Mouse (Mus musculus) megakaryocyte, embryonic 14.5 days (primary cell): ENCODE measurements around the gene Phf13. TPM values are rescaled to one million over a fixed set of nuclear protein-coding genes. Genes with fewer than 3 reads are reported as not detected.

ENCODE experiments used
- H3K27me3 ChIP-seq: replicated peaks from 2 replicates; pipeline ENCODE3; 2012; ENCODE audit warnings: inconsistent platforms
- H3K36me3 ChIP-seq: replicated peaks from 2 replicates; pipeline ENCODE3; 2012; ENCODE audit warnings: low read length, inconsistent platforms, mixed read lengths
- H3K4me1 ChIP-seq: 2 replicates; pipeline ENCODE4 v1.6.1; 2012; ENCODE audit warnings: inconsistent platforms
- H3K4me3 ChIP-seq: replicated peaks from 2 replicates; pipeline ENCODE3; 2012; ENCODE audit warnings: moderate library complexity, mild to moderate bottlenecking, inconsistent platforms
- H3K9me3 ChIP-seq: 2 replicates; pipeline ENCODE4 v1.6.1; 2012; ENCODE audit warnings: inconsistent platforms
- FLI1 ChIP-seq: IDR thresholded peaks from 2 replicates; pipeline ENCODE4 v1.6.1; 2012; ENCODE audit warnings: low read length, inconsistent platforms, mixed read lengths
- GATA1 ChIP-seq: IDR thresholded peaks from 3 replicates; pipeline ENCODE4 v1.6.1; 2012; ENCODE audit warnings: mixed read lengths, low read length, inconsistent platforms, borderline replicate concordance
- polyA plus RNA-seq: library from polyadenylated mRNA; stranded (reverse); fragments of >175 nt; gene quantifications from 2 replicates; pipeline ENCODE4 v1.2.3, GENCODE M21; 2012; ENCODE audit warnings: low replicate concordance; ENCODE audit not compliant: insufficient read depth

The Phf13 gene
- polyA plus RNA-seq, 1 experiment: 3.9 TPM

DNA sequence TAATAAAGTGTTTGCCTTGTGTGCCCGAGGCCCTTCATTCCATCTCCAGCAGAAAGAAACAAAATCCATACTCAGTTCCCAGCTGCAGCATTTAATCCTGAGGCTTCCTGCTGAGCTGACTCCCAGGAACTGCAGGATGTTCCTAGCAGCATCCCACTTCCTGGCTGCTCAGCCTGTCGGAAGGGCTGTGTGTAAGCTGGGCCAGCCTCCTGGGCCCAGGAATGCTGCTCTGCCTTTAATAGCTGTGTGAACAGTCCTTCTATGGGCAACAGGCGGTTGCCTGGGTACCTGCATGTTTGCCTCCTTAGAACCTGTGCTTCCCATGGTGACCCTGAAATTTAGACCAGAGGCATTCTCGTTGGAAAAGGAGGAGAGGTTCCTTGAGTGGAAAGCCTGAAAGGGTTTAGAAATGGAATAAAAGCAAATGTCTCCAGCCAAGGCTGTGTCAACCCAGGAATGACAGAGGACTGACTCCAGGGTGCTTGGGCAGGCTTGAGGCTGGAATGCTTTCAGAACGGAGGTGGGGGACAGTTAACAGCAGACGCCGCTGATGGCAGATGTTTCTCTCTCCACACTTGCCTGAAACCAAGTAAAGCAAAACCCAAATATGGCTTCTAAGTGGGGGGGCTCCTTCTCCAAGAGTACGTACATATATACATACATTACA is 11.6 kb upstream of the Phf13 start:
- Histone ChIP-seq H3K4me3 (peak overlapping the region; percentile 94), H3K36me3 (peaks cover 20% of the 10 kb centered on the region), H3K27me3 (peaks cover 3% of the 10 kb centered on the region), H3K4me1 (peaks cover 64% of the 10 kb centered on the region), H3K9me3 (no peaks in the 10 kb centered on the region)
- TF ChIP-seq FLI1 (no peak), GATA1 (no peak)

DNA sequence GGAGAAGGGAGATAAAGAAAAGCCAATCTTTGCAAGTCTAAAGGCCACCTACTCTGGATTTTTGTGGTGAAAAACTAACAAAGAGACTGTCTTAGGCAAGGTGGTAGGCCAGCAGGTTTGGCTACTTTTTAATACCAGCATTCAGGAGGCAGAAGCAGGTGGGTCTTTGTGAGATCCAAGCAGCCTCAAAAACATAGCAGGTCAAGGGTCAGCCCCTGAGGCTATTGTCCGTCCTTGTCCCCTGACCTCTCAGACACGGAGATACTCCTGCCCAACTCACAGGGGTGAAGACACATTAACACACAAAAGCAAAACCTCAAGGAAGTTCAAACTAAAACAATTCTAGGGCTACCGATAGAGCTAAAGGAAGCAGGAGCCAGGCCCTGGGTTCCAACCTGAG is 10.8 kb upstream of the Phf13 start:
- no peak for TF ChIP-seq FLI1
- TF ChIP-seq GATA1: no peak
- Histone ChIP-seq H3K27me3 (peaks cover 3% of the 10 kb centered on the region), H3K9me3 (no peaks in the 10 kb centered on the region), H3K36me3 (peaks cover 12% of the 10 kb centered on the region), H3K4me1 (peaks cover 56% of the 10 kb centered on the region), H3K4me3 (no peak overlapping the region)

DNA sequence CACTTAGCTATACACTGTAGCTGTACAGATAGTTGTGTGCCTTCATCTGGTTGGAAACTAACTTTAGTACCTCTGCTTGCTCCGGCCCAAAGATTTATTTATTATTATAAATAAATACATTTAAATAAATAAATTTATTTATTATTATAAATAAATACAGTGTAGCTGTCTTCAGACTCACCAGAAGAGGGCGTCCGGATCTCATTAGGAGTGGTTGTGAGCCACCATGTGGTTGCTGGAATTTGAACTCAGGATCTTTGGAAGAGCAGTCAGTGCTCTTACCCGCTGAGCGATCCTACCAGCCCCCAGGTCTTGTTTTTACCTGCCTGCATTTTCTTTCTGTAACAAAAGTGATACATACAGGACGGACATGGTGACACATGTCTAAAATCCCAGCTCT is 10.1 kb upstream of the Phf13 start:
- H3K4me3 ChIP-seq: no peak overlapping the region
- peaks cover 49% of the 10 kb centered on the region for H3K4me1 ChIP-seq
- H3K9me3 ChIP-seq: no peaks in the 10 kb centered on the region
- TF ChIP-seq FLI1 (no peak), GATA1 (no peak)
- H3K27me3 ChIP-seq: peaks cover 3% of the 10 kb centered on the region
- H3K36me3 ChIP-seq: peaks cover 5% of the 10 kb centered on the region

DNA sequence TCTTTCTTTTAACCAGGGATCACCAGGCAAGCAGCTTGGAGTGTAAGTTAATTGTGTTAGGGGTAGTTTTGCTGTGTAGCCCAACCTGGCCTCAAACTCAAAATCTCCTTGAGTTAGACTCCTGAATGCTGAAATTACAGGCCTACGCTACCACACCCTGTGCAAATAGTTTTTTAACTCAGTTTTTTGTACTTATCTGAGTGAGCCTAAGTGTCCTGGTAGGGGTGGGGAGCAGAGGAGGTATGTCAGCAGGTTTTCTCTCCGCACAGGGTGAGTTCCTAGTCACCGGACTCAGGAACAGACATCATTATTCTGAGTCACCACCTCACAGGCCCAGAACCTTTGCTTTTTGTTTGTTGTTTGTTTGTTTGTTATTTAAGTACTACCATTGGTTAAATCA is 6.0 kb upstream of the Phf13 start:
- H3K27me3 ChIP-seq: peaks cover 1% of the 10 kb centered on the region
- TF ChIP-seq FLI1 (no peak), GATA1 (no peak)
- H3K9me3 ChIP-seq: no peaks in the 10 kb centered on the region
- H3K36me3 ChIP-seq: no peaks in the 10 kb centered on the region
- H3K4me3 ChIP-seq: no peak overlapping the region
- H3K4me1 ChIP-seq: peaks cover 39% of the 10 kb centered on the region

DNA sequence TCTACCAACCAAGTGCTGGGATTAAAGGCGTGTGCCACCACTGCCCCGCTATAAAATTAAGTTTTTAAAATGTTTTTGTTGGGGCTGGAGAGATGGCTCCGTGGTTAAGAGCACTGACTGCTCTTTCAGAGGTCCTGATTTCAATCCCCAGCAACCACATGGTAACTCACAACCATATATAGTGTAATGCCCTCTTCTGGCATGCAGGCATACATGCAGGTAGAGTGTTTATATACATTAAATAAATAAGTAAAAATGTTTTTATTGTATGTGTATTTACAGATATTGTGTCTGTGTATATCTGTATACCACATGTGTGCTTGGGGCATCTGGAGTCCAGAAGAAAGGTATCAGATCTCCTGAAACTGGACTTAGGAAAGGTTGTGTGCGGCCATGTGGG is 5.3 kb upstream of the Phf13 start:
- Histone ChIP-seq H3K36me3 (no peaks in the 10 kb centered on the region), H3K27me3 (no peaks in the 10 kb centered on the region), H3K4me3 (no peak overlapping the region), H3K9me3 (no peaks in the 10 kb centered on the region), H3K4me1 (peaks cover 34% of the 10 kb centered on the region)
- TF ChIP-seq FLI1 (no peak), GATA1 (no peak)

DNA sequence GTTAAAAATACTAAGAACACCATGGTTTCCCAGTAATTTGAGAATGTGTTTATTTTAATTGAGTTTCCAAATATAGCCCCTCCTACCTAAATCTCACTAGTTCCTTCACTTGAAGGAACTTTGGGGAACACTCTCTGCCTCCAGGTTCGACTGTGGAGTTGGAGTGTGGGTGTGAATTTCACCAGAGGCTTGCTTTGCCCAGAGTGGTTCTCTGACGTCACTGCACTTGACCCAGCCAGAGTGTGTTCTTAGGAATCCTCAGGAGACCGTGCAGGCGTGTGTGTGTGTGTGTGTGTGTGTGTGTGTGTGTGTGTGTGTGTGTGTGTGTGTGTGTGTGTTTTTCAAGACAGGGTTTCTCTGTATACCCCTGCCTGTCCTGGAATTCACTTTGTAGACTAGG is 4.8 kb upstream of the Phf13 start:
- Histone ChIP-seq H3K36me3 (no peaks in the 10 kb centered on the region), H3K9me3 (no peaks in the 10 kb centered on the region), H3K27me3 (no peaks in the 10 kb centered on the region), H3K4me1 (peaks cover 31% of the 10 kb centered on the region), H3K4me3 (no peak overlapping the region)
- TF ChIP-seq GATA1: no peak
- TF ChIP-seq FLI1: no peak

DNA sequence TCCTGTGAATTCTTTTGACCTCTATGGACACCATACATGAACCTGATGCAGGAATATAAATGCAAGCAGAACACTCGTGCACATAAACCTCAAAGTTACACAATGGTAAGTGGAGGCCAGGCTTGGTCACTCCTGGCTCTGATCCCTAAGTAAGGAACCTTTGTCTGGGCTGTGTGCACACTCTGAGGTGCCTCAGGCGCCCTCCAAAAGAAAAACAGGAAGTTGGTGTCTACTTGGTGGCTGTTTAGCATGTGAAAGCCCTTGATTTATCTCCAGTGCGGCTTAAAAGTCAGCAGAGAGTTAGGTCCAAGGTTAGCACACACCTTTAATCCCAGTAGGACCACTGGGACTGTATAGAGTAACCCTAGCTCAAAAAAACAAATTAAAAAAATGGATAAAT is 3.4 kb upstream of the Phf13 start:
- no peaks in the 10 kb centered on the region for H3K9me3 ChIP-seq
- TF ChIP-seq GATA1 (no peak), FLI1 (no peak)
- H3K4me3 ChIP-seq: no peak overlapping the region
- peaks cover 30% of the 10 kb centered on the region for H3K4me1 ChIP-seq
- no peaks in the 10 kb centered on the region for H3K36me3 ChIP-seq
- H3K27me3 ChIP-seq: peaks cover 14% of the 10 kb centered on the region

DNA sequence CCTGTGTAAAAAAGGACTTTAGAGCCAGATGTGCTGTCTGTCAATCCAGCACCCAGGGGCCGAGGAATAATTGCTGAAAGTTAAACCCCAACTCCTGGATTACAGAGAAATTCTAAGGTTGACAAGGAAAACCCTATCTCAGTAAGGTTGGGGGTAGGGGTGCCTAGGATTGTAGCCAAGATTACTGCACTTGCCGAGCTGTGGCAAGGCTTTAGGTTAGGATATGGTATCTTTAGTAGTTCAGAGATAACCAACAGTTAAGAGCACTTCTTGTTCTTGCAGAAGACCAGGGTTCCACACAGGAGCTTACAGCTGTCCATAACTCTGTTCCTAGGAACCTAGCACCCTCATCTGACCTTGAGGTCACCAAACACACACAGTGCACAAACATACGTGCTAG is 1.6 kb upstream of the Phf13 start:
- H3K4me3 ChIP-seq: peak overlapping the region; percentile 100
- TF ChIP-seq GATA1 (no peak), FLI1 (no peak)
- H3K4me1 ChIP-seq: peaks cover 42% of the 10 kb centered on the region
- H3K9me3 ChIP-seq: no peaks in the 10 kb centered on the region
- peaks cover 8% of the 10 kb centered on the region for H3K36me3 ChIP-seq
- H3K27me3 ChIP-seq: peaks cover 19% of the 10 kb centered on the region

DNA sequence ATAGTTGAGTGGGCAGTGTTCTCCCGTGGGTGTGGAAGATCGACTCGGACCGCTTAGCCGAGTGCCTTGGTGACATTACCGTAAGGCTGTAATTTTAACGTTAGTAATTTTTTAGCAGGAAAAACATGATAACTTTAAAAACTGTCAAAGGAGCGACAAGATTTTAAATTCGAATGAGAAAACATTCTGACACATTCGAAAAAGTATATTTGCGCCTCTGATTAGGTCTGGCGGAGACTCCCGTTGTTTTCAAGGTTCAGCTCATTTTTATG is 829 bp upstream of the Phf13 start:
- no peak for TF ChIP-seq FLI1
- no peak for TF ChIP-seq GATA1
- Histone ChIP-seq H3K27me3 (peaks cover 19% of the 10 kb centered on the region), H3K4me1 (peaks cover 46% of the 10 kb centered on the region), H3K9me3 (no peaks in the 10 kb centered on the region), H3K36me3 (peaks cover 17% of the 10 kb centered on the region), H3K4me3 (peak overlapping the region; percentile 100)

DNA sequence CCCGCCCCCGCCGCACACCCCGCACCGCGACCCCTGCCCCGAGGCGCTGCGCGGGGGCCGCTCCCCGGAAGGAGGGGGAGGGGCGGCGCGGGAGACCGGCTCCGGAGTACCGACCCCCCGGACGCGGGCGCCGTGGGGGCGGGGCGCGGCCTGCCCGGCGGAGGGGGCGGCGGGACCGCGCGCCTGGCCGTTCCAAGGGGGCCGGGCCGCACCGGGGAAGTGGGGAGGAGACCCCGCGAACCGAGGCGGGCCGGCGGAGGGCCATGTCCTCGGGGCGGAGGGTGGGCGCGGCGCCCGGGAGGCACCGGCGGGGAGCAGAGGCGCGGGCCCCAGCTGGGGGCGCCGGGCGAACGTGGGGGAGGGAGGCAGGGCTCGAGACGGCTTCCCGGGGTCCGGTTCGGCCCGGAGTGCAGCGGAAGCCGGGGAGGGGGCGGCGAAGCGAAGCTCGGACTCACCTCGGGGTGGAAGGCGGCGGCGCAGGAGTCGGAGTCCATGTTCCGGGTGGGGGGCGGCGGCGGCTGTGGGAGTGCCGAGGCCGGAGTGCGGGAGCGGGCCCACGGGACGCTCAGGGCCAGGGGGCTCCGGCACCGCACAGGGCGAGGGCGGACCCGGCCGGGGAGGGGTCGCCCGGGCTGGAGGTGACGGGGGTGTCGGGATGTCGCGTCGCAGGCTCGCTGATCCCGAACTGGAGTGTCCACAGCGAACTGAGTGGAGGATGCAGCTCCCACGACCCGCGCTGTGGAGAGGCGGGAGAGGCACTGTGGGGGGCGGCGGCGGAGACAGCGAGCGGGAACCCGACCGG is 486 bp downstream of the Phf13 start:
- TF ChIP-seq FLI1 (no peak), GATA1 (no peak)
- H3K4me1 ChIP-seq: peaks cover 51% of the 10 kb centered on the region
- no peaks in the 10 kb centered on the region for H3K9me3 ChIP-seq
- peaks cover 19% of the 10 kb centered on the region for H3K27me3 ChIP-seq
- peaks cover 30% of the 10 kb centered on the region for H3K36me3 ChIP-seq
- peak overlapping the region; percentile 100 for H3K4me3 ChIP-seq
